Mouse (Mus musculus): ENCODE results near the gene Agxt. TPM values are rescaled to one million over a fixed set of nuclear protein-coding genes. Genes with fewer than 3 reads are reported as not detected.

Gene Agxt
- total RNA-seq (2015; ENCODE audit: low replicate concordance): not detected in 2 replicates
- total RNA-seq (2017; ENCODE audit: low replicate concordance): not detected in 2 replicates

DNA sequence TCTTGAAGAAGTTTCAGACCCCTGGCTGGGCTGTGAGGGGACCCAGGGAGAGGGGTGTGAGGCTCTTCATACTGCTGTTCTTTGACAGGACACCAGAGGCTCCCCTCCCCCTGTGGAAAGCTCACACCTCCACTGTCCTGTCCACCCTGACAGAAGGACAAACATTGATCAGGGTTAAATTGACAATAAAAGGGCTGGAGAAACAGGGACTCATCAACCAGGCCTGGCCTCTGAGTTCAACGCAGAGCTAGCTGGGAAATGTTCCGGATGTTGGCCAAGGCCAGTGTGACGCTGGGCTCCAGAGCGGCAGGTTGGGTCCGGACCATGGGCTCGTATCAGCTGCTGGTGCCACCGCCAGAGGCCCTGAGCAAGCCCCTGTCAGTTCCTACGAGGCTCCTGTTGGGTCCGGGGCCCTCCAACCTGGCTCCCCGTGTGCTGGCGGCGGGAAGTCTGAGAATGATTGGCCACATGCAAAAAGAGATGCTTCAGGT is at the start of gene Agxt:
Agxt (plus strand) TSS at position 205 of the 491 bp plus-strand sequence.
- ATAC-seq (replicated peaks; ENCODE audit: low FRiP score, poor library complexity, severe bottlenecking): no peak

DNA sequence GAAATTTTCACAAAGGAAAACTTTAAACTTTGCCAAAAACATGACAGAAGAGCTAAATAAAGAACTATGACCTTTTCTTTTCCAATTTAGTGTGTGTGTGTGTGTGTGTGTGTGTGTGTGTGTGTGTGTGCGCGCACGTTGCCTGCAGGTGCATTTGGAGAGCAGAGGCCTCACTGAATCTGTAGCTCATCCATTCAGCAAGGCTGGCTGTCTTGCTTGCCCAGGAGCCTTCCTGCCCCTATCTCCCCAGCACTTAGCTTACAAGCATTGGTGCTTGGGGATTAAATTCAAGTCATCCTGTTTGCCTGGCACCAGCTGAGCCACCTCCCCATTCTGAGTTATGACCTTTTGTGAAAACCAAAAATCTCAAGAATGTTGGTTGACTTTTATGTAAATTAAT is 42.5 kb upstream of the Agxt start:
- ATAC-seq (replicated peaks; ENCODE audit: low FRiP score, poor library complexity, severe bottlenecking): no peak

DNA sequence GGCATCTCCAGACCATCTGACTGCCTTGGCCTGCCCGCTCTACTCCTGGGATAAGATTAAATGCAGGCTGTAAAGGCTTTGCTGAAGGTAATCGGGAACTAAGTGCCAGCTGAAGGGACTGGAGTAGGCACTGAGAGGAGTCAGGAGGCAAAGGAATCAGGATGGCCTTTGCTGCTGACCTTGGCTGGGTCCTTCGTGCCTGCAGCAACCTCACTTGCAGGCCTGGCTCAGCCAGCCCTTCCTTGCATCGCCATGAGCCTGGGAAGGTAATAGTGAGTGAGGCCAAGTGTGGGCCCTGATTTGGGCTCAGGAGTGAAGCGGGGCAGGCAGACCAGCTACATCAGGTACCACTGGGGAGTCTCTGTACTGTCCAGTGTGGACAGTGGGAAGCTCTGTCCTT is 36.1 kb upstream of the Agxt start:
- ATAC-seq (replicated peaks; ENCODE audit: low FRiP score, poor library complexity, severe bottlenecking): no peak

DNA sequence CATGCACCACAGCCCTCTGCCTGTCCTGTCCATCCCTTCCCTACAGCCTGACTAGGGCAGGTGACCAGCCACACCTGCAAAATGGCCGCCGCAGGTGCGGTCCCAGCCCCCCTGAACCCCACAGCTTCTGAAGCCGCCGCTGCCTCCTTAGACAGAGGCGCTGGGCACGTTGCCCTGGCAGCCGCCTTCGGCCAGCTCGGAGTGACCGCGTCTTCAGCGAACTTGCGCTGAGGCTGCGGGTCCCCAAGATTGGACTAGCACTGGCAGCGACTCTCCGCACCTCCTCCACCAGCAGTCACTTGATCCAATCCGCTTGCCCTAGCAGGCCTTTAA is 34.8 kb upstream of the Agxt start:
- no peak for ATAC-seq (replicated peaks; ENCODE audit: low FRiP score, poor library complexity, severe bottlenecking)

DNA sequence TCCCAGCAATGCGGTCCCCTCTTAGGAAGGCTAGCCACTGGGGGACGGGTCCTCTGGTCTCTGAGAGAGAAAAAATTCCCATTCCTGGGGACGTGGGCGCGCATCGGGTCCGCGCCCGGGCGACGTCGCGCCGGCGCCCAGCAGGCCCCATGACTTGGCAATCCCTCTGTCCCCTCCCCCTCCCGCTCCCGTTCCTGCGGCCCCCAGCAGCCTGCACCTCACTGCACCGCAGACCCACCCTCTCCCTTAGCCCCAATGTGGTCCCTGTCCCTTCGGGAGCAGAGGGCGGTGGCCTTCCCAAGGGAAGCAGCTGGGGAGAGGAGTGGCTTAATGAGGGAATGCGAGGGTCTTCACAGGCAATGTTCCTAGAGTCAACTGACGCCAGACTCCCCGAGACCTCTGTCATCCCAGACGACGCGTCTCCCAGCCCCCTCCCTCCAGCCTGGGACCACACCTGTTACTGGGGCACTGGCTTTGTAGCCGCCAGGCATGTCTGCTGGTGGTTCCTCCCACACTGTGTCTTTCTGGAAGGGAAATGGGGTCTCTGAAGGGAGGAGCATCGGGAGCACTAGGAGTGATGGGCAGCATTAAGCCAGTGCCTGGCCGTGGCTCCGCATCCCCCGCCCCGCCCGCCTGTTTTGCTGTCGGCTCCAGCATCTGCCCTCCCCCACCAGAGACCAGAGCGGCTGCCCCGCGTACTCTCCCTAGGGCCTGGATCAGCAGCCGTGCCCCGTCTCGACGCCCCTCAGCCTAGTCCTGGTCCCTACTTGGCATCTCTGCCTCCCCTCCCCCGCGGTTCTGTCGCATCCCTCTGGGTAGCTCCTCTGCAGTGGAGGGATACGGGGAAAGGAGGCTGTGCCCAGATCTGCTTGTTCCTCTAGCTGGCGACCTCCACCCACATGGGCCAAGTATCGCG is 34.2 kb upstream of the Agxt start:
- ATAC-seq (replicated peaks; ENCODE audit: low FRiP score, poor library complexity, severe bottlenecking): no peak

DNA sequence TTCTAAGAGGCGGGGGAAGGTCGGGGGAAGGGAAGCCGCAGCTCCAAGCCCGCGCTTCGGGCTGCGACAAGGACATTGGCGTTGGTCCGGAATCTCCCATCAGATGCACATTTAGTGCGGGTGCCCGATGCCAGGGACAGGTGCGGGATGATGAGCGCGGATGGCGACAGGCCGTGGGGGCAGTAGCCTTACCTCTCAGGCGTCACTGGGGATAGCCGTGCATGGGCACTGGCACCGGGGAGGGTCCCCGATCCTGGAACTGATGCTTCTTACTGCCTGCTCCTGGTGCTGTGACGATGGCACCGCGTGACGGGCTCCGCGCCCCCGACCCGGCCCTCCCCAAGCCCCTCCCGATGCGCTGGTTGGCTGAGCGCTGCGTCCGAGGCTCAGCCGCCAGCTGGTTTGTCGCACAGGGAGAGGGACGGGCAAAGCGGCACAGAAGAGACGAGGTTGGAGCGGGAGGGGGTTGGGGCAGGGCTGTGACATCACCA is 33.4 kb upstream of the Agxt start, which contains the start of gene Kif1a:
Kif1a (minus strand) TSS at position 381 of the 491 bp plus-strand sequence.
- no peak for ATAC-seq (replicated peaks; ENCODE audit: low FRiP score, poor library complexity, severe bottlenecking)

DNA sequence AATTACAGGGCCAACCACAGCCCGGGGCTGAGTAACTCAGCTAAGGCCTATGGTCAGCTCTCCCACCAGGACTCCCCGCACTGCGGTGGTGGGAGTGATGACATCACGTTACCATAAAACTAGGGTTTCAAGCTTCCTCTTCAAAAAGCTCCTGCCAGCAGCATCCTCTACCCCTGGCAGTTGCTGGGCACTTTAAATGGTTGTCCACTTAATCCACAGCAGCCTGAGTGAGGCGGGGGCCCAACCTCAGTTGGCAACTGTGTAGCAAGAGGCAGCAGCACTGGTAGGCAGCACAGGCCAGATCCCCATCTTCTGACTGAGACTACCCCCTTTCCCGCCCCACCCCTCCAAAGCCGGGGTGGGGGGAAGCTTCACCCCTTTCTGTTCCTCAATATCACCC is 32.3 kb upstream of the Agxt start:
- ATAC-seq (replicated peaks; ENCODE audit: low FRiP score, poor library complexity, severe bottlenecking): no peak

DNA sequence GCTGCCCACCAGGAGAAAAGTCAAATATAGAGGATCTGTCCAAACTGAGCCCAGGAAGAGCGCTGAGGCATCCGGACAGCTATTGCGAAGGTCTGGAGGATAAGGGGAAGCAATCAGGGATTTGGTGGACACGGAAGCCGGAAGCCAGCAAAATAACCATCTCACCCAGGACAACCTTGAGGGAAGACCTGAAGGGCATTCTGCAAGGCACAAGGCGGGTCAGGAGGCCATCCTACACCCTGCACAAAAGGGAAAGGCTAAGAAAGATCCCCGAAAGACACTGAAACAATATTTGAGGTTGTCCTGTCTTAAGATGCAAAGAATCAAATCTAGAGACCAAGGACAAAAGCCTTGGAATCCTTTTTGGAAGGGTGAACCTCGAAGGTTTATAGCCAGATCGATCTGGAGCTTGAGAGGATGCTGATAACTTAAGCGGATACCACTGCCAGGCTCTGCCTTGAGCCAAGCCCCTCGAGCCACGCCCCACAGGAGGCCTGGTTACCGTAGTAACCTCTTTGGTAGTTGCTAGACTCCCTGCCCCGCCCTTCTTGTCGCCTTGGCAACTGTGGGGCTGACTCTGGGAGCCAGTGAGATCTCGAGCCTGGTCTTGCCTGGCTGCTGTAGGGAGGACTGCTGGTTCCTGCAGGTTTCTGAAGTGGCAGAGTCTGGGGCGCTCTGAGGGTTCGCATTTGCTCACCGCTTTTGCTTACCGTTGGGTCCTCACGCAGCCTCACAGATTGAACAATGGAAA is 20.2 kb upstream of the Agxt start:
- no peak for ATAC-seq (replicated peaks; ENCODE audit: low FRiP score, poor library complexity, severe bottlenecking)

DNA sequence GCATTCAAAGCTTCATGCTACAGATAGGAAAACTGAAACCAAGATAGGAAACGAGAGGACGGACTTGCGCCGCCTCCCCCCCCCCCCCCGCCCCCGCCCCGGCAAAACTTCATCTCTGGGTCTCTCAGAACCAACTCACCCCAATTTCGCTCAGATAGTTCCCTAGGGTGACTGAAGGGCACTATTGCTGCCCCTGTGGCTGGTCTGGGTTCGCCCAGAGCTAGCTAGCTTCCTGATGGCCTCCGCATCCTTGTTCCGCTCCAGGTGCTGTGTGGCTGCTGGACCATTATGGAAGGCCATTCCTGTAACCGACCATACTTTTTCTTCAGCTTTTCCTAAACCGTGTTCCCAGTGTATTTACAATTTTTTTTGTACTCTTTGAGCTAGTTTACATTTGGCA is 19.6 kb upstream of the Agxt start:
- ATAC-seq (replicated peaks; ENCODE audit: low FRiP score, poor library complexity, severe bottlenecking): no peak

DNA sequence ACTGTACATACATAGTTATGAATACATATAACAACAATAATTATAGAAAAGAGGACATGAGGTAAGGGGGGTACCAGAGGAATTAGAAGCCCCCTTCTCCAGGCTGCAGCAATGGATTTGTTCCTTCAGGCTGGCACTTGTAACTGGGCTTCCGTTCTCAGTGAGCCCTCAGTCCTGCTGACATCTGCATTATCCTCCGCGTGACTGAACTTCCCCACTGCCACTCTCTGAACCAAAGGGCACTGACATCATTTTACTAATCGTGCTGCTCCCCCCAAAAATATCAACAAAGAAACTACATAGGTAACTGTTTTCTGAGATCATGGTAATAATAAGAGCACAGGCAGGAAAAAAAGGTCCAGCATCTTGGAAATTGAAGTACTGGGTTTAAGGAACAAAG is 16.2 kb upstream of the Agxt start:
- ATAC-seq (replicated peaks; ENCODE audit: low FRiP score, poor library complexity, severe bottlenecking): no peak

DNA sequence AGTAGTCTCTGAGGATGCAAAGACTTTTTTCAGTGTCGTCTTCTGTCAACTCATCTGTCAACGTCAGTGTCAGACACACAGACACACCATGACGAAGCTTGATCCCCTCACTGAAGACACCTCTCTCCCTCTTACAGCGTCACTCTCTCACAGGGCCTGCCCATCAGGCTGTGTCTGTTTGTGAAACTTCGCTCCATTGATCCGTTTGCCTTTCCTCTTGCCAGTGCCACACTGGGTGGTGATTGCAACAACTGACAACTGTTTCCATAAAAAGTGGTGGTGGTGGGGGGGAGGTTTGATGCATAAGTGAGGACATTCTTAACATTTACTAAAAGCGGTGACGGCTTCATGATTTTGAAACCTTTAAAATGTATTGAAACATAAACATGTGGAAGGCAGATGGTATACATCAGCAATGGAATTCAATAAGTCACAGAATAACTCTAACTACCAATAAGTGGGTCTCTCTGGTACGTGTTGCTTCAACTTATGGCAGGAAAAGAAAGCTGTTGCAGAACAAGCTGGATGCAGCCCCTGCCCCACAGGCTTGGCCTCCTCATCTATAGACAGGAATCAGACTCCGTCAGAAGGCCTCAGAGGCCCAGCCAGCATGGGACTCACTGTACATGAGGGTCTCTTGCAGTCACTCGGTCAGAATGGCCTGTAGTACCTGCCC is 11.7 kb upstream of the Agxt start:
- ATAC-seq (replicated peaks; ENCODE audit: low FRiP score, poor library complexity, severe bottlenecking): no peak

DNA sequence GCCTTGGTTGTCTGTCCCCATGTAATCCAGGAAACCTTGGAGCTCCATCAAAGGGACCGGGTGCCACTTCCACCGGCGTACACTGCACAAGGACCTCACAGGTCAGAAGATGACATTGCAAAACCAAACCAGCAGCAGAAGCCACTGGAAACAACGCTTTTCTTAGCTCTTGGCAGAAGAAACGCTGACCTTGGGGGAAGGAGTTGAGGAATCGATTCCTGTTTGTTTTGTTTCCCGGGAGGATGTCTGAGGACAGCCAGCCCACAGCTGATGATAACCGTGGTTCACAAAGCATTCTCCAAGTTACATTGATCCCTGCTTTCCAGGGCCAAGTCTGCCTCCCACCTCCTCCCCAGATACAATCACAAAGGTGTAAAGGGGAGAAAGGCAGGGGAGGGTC is 11.0 kb upstream of the Agxt start:
- no peak for ATAC-seq (replicated peaks; ENCODE audit: low FRiP score, poor library complexity, severe bottlenecking)

DNA sequence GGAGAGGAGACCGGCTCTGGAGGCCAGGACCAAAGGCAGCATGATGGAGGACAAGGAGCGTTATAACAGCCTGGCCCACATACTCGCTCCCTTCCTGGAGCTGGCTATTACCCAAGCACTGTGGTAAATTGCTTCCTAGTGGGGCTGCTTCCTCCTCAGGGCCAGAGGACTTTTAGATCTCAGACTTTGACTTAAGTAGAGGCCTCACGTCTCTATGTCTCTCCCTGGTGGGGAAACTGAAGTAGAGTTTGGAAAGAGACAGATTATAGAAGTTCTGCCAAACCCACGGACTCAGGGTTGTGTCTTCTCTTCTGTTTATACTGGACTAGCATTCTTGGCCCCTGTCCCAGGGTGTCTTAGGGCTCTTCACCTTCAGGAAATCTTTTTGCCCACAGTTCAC is 9.8 kb upstream of the Agxt start:
- no peak for ATAC-seq (replicated peaks; ENCODE audit: low FRiP score, poor library complexity, severe bottlenecking)

DNA sequence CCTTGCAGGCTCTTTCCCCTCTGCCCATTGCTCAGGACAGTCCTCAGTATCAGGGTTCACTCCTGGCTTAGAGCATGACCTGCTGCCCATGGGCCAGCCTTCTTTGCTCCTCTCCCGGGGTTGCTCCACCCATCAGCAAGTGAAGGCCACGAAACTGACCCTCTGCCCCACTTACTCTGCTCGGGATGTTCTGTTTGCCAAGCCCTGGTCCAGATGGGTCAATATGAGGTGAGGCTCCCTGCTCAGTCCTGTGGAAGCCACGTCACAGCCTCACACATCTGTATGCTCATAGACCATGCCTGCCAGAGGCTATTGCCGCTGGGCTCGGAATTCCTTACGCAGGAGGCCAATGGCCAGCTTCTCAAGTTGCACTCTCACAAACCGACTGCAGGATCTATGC is 6.8 kb upstream of the Agxt start:
- no peak for ATAC-seq (replicated peaks; ENCODE audit: low FRiP score, poor library complexity, severe bottlenecking)

DNA sequence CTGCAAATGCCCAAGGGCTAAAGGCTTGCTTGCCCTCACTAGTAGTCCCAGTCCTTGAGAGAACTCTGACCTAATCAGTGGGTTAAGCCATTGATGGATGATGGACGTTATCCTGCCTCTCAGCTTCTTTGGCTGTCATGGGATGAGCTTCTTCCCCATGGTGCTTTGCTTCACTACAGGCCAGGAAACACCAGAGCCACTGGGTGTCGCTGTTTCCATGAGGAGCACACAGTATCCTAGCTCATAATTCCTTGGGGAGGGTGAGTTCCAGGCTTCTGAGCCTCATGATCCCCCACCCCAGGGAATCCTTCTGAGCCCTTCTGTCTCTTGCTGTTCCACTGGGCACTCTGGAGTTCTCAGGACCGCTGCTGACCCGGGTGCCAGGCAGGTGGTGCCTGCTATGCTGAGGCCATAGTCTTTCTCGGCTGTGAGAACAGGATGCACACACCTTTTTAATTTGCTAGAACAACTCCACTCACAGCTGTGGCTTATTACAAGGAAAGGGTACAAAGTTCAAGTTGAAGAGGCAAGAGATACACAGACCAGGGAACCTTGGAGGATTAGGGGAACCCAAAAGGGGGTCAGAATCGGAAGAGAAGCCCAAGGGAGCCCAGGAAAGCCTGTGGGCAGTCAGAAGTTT is 6.2 kb upstream of the Agxt start:
- ATAC-seq (replicated peaks; ENCODE audit: low FRiP score, poor library complexity, severe bottlenecking): no peak

DNA sequence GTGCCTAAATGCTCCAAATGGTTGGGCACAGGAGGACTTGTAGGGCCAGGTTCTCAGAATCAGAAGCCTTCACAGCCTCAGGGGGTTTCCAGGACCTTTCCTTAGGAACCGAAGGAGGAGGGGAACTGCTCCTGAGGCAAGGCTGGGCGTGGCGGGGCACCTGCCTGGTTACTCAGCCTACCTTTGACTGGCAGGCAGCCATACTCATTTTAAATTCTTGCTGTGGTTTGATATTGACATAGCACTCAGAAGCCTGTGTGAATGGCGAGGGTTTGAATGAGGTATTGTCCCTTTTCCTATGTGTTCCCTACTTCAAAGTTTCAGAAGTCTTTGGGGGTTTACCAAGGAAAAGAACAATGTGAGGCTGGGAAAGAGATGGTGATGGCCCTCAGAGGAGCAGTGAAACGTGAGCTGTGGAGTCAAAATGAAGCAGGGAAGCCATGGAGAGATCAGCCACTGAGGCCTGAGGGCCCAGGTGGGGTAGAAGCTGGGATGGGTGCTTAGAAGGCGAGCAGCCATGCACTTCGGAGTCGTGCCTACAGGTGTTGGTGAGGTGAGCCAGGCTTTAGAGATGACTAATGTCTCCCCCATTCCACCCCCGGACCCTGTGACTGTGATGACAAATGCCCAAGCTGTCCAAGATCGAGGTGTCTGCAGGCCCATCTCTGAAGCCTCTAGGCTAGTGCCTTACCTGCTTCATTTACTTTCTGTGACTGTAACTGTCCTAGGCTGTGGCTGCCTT is 4.6 kb upstream of the Agxt start:
- no peak for ATAC-seq (replicated peaks; ENCODE audit: low FRiP score, poor library complexity, severe bottlenecking)

DNA sequence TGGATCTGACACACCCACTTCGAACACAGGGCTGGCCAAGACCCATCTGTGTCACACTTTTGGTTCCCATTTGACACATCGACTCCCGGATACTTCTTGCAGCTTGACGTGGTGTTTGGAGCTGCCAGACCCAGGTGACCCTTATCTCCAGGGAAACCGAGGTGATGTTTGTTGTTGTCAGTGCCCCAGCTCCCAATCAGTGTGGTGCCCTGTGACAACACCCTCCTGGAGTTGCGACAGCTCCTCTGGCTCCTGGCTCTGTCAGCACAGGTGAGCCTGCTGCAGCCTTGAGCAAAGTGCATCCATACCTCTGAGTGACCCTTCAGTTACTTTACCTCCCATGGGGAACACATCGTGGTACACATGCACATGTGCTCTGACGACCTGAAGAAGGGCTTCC is 2.4 kb upstream of the Agxt start:
- no peak for ATAC-seq (replicated peaks; ENCODE audit: low FRiP score, poor library complexity, severe bottlenecking)

DNA sequence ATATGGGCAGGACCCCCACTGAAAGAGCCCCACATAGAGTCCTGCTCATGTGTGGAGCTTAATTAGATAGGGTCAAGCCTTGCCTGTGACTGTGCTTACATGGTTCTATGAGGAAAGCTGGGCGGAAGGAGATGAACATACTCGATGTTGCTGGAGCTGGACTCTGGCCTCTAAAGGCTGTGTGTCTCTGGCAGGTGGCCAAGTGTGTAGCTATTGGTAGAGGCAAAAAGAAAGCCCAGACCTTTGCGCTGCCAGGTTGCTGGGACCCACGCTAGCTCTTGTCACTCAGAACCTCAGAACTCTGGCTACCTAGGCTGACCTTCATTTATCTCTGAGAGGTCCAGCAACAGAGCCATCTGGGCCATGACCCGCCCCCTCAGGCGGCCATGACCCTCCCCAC is 3.5 kb downstream of the Agxt start:
- no peak for ATAC-seq (replicated peaks; ENCODE audit: low FRiP score, poor library complexity, severe bottlenecking)

DNA sequence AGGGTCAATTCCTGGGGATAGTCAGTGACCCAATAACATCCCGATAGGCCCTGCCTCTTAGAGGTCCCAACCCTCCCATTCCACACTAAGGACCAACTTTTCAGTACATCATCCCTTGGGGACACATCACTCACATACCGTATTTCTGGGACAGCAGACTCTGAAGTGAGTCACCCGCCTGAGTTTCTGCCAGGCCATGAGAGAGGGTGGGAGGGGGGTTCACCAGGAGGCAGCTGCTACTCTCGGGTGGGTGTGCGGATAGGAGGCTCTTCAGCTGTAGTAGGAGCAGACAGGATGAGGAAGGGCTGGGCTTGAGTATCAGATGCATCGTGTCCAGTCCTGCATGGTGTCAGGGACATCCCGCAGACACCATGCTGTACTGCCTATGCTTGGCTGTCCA is 4.7 kb downstream of the Agxt start:
- no peak for ATAC-seq (replicated peaks; ENCODE audit: low FRiP score, poor library complexity, severe bottlenecking)

Data from erythroid progenitor cell, adult 5-6 weeks (primary cell).